Mouse (Mus musculus) embryonic stem cell, embryonic (primary cell): ENCODE measurements around the gene Nup93.

Source experiments
- CTCF ChIA-PET, 4 experiments: fragments of 300-600 bp in 2 of 4; fragments of 350-600 bp in 2 of 4; sonication (Branson Sonifier 250); formaldehyde crosslinking; loops; one replicate each; lab custom pipeline; 2022; ENCODE audit warnings: inconsistent platforms in 2 of 4; lab: Charles Lee
- POLR2A ChIA-PET, 4 experiments: fragments of 300-600 bp in 2 of 4; fragments of 350-600 bp in 2 of 4; sonication (Branson Sonifier 250); formaldehyde crosslinking; loops; one replicate each; lab custom pipeline; 2022; ENCODE audit warnings: antibody characterized with exemption in 4 of 4, inconsistent platforms in 1 of 4; lab: Charles Lee

Nup93 gene

GRCm38 (mm10) chr8:94317249-94317648, 102.9 kb downstream of the Nup93 start:
- CTCF ChIA-PET: interaction anchor here in 1 of 4 experiments (0.5 kb wide), 1 partner anchor 169 kb away, joined by 3 read pairs; no protein-coding TSS in a partner anchor
- POLR2A ChIA-PET: interaction anchor here in 1 of 4 experiments (1.1 kb wide), 1 partner anchor 10 kb away, joined by 3 read pairs; no protein-coding TSS in a partner anchor

- POLR2A ChIA-PET: no interaction called here
- CTCF ChIA-PET: no interaction called here
Observed at GRCm38 (mm10) chr8:94317691-94318090, 103.3 kb downstream of the Nup93 start.

GRCm38 (mm10) chr8:94320036-94320435, 105.7 kb downstream of the Nup93 start:
- ChIA-PET CTCF (no interaction called here), POLR2A (interaction anchor here in 1 of 4 experiments (1.0 to 1.4 kb wide), 2 partner anchors 23 to 66 kb away, joined by 3 to 7 read pairs; partner anchors contain the start of gene Herpud1)

GRCm38 (mm10) chr8:94322083-94322482, 107.7 kb downstream of the Nup93 start:
- POLR2A ChIA-PET: interaction anchor here in 1 of 4 experiments (1.8 kb wide), 1 partner anchor 70 kb away, joined by 5 read pairs; no protein-coding TSS in a partner anchor
- CTCF ChIA-PET: interaction anchor here in 3 of 4 experiments (0.7 to 1.7 kb wide), 7 partner anchors 9 to 170 kb away, joined by 3 to 7 read pairs (median 6); no protein-coding TSS in a partner anchor

GRCm38 (mm10) chr8:94323041-94323440, 108.7 kb downstream of the Nup93 start:
- CTCF ChIA-PET: interaction anchor here in 2 of 4 experiments (1.7 to 2.8 kb wide), 1 partner anchor 20 kb away, joined by 7 to 12 read pairs; no protein-coding TSS in a partner anchor

GRCm38 (mm10) chr8:94324071-94324470, 109.7 kb downstream of the Nup93 start:
- ChIA-PET CTCF (interaction anchor here (1.0 to 2.8 kb wide), 6 partner anchors 19 to 169 kb away, joined by 3 to 12 read pairs (median 7); no protein-coding TSS in a partner anchor), POLR2A (interaction anchor here in 2 of 4 experiments (0.6 to 1.2 kb wide), 3 partner anchors 32 to 267 kb away, joined by 3 to 4 read pairs (median 3); partner anchors contain the start of gene Mt2 (in 1 of the 2))

More at GRCm38 (mm10) chr8:94323041-94323440, 108.7 kb downstream of the Nup93 start:
- POLR2A ChIA-PET: interaction anchor here in 1 of 4 experiments (1.8 kb wide), 1 partner anchor 69 kb away, joined by 5 read pairs; no protein-coding TSS in a partner anchor

- ChIA-PET POLR2A (interaction anchor here in 1 of 4 experiments (0.6 kb wide), 1 partner anchor 154 kb away, joined by 4 read pairs; no protein-coding TSS in a partner anchor), CTCF (interaction anchor here in 2 of 4 experiments (0.6 to 2.8 kb wide), 5 partner anchors 17 to 493 kb away, joined by 3 to 12 read pairs (median 6); no protein-coding TSS in a partner anchor)
Observed at GRCm38 (mm10) chr8:94326016-94326415, 111.7 kb downstream of the Nup93 start.

- ChIA-PET CTCF (interaction anchor here in 3 of 4 experiments (1.0 to 4.0 kb wide), 5 partner anchors 14 to 163 kb away, joined by 3 to 40 read pairs (median 5); no protein-coding TSS in a partner anchor), POLR2A (interaction anchor here in 1 of 4 experiments (1.4 kb wide), 1 partner anchor 14 kb away, joined by 3 read pairs; no protein-coding TSS in a partner anchor)
Observed at GRCm38 (mm10) chr8:94328932-94329728, 114.8 kb downstream of the Nup93 start, which contains the start of gene Slc12a3. Gene Slc12a3 (plus strand): TSS chr8:94329201.

- ChIA-PET CTCF (interaction anchor here (0.5 to 4.0 kb wide), 32 partner anchors 8 to 372 kb away, joined by 3 to 40 read pairs (median 4); no protein-coding TSS in a partner anchor), POLR2A (interaction anchor here in 3 of 4 experiments (0.5 to 1.4 kb wide), 3 partner anchors 12 to 443 kb away, joined by 3 to 4 read pairs (median 3); no protein-coding TSS in a partner anchor)
Observed at GRCm38 (mm10) chr8:94330733-94331132, 116.4 kb downstream of the Nup93 start.

GRCm38 (mm10) chr8:94333345-94333744, 119.0 kb downstream of the Nup93 start:
- POLR2A ChIA-PET: no interaction called here
- CTCF ChIA-PET: interaction anchor here (0.5 to 3.1 kb wide), 11 partner anchors 9 to 159 kb away, joined by 3 to 15 read pairs (median 4); no protein-coding TSS in a partner anchor

- POLR2A ChIA-PET: no interaction called here
Observed at GRCm38 (mm10) chr8:94337559-94337958, 123.2 kb downstream of the Nup93 start.

GRCm38 (mm10) chr8:94340796-94341195, 126.4 kb downstream of the Nup93 start:
- CTCF ChIA-PET: no interaction called here
- POLR2A ChIA-PET: no interaction called here

More at GRCm38 (mm10) chr8:94337559-94337958, 123.2 kb downstream of the Nup93 start:
- CTCF ChIA-PET: interaction anchor here in 3 of 4 experiments (0.5 to 2.2 kb wide), 6 partner anchors 54 to 157 kb away, joined by 3 to 5 read pairs (median 4); no protein-coding TSS in a partner anchor

- ChIA-PET CTCF (interaction anchor here (0.5 to 2.9 kb wide), 70 partner anchors 9 to 1425 kb away, joined by 3 to 19 read pairs (median 4); no protein-coding TSS in a partner anchor), POLR2A (interaction anchor here in 3 of 4 experiments (0.7 to 1.6 kb wide), 9 partner anchors 13 to 247 kb away, joined by 3 to 7 read pairs (median 4); no protein-coding TSS in a partner anchor)
Observed at GRCm38 (mm10) chr8:94342691-94343090, 128.3 kb downstream of the Nup93 start.

GRCm38 (mm10) chr8:94343290-94343689, 128.9 kb downstream of the Nup93 start:
- POLR2A ChIA-PET: interaction anchor here (0.6 to 1.6 kb wide), 10 partner anchors 13 to 323 kb away, joined by 3 to 7 read pairs (median 3); partner anchors contain the start of gene Arl2bp (in 1 of the 4)
- CTCF ChIA-PET: interaction anchor here (0.5 to 2.9 kb wide), 77 partner anchors 9 to 1426 kb away, joined by 3 to 19 read pairs (median 4); no protein-coding TSS in a partner anchor

GRCm38 (mm10) chr8:94343778-94344320, 129.5 kb downstream of the Nup93 start:
- CTCF ChIA-PET: interaction anchor here (0.5 to 2.9 kb wide), 54 partner anchors 9 to 918 kb away, joined by 3 to 19 read pairs (median 5); no protein-coding TSS in a partner anchor
- POLR2A ChIA-PET: interaction anchor here (0.5 to 1.6 kb wide), 7 partner anchors 14 to 322 kb away, joined by 3 to 5 read pairs (median 3); partner anchors contain the start of gene Arl2bp (in 1 of the 4)

- CTCF ChIA-PET: interaction anchor here in 1 of 4 experiments (0.5 kb wide), 1 partner anchor 30 kb away, joined by 3 read pairs; no protein-coding TSS in a partner anchor
- POLR2A ChIA-PET: no interaction called here
Observed at GRCm38 (mm10) chr8:94345657-94346056, 131.3 kb downstream of the Nup93 start.

- ChIA-PET CTCF (interaction anchor here in 1 of 4 experiments (0.6 kb wide), 2 partner anchors 403 to 674 kb away, joined by 3 to 4 read pairs; no protein-coding TSS in a partner anchor), POLR2A (interaction anchor here in 1 of 4 experiments (1.2 kb wide), 1 partner anchor 38 kb away, joined by 4 read pairs; no protein-coding TSS in a partner anchor)
Observed at GRCm38 (mm10) chr8:94346264-94346663, 131.9 kb downstream of the Nup93 start.
